Mouse (Mus musculus) liver, adult 2 months (tissue): ENCODE results near the gene Ptgfrn.

Experiments used
- CTCF ChIP-seq: fragments of 200-500 bp; IDR thresholded peaks from 2 replicates; pipeline ENCODE4 v1.5.1; 2011; ENCODE audit warnings: low read depth, low read length, control low read depth
- POLR2A ChIP-seq: fragments of 200-500 bp; IDR thresholded peaks from 2 replicates; pipeline ENCODE4 v1.6.1; 2011; ENCODE audit warnings: low read length, control low read depth; ENCODE audit not compliant: insufficient read depth; ENCODE audit errors: extremely low read depth

GRCm38 (mm10) chr3:101055216-101055615, 54.9 kb downstream of the Ptgfrn start:
- TF ChIP-seq CTCF: no peak
- TF ChIP-seq POLR2A: no peak
